ENCODE assay signal across 16 mouse cellular contexts in genomic region chr17:45468302-45468701, GRCm38 (mm10). TPM values are rescaled to one million over a fixed set of nuclear protein-coding genes. Genes with fewer than 3 reads are reported as not detected.
"Had no signal": no experiment of that assay in that cellular context is flagged by ENCODE, and none has a peak within 500 bp of the region (broad histone marks: within the 10 kb centered on the region; RNA-seq: fewer than 3 reads in every experiment).

No protein-coding gene starts in this region.

- ATAC-seq: midbrain, embryonic 13.5 days had no signal

- H3K27ac ChIP-seq: kidney, postnatal 0 days; limb, embryonic 13.5 days; liver, embryonic 14.5 days; midbrain, embryonic 13.5 days; neural tube, embryonic 12.5 days had no signal

- H3K4me3 ChIP-seq: limb, embryonic 13.5 days; midbrain, embryonic 13.5 days; neural tube, embryonic 12.5 days had no signal

- DNase-seq: kidney, adult 9 months; kidney, postnatal 36 days; left cerebral cortex, postnatal 4 days; lung, adult 18-20 months; retina, postnatal 1 day; right cerebral cortex, postnatal 4 days; spleen, adult 18-20 months; thymus, postnatal 4 days had no signal

RNA-seq across cellular contexts. Expression of gene Spats1, which starts 6.9 kb away (rescaled TPM):
- total RNA-seq: liver, adult 2 months; monocyte, adult 5-6 weeks; neutrophil, adult 5-6 weeks had no signal

RNA-seq across cellular contexts. Expression of gene Tcte1, which starts 54.9 kb away (rescaled TPM):
- total RNA-seq: liver, adult 2 months; monocyte, adult 5-6 weeks; neutrophil, adult 5-6 weeks had no signal
